Mouse (Mus musculus): ENCODE measurements at regions not wholly inside any gene's neighbourhood (a gene's known extent, or its start where the extent isn't known, plus 50 kb on each side); places are given as distances from the start of the nearest gene placed in this dataset.

GRCm38 (mm10) chr9:52371296-52371695 is 202.9 kb upstream of the Zc3h12c start:
- Histone ChIP-seq H3K27me3 (no peaks in the 10 kb centered on the region), H3K4me3 (no peak overlapping the region), H3K36me3 (no peaks in the 10 kb centered on the region), H3K4me1 (replicated peaks) (peaks cover 8% of the 10 kb centered on the region; the same call in 1 of the 2 replicates), H3K27ac (replicated peaks) (no peak overlapping the region), H3K4me2 (no peak overlapping the region), H3K9ac (no peak overlapping the region), H3K9me3 (no peaks in the 10 kb centered on the region)
- whole genome bisulfite sequencing = 94% methylated on average over 1 of the region's 1 CpGs
- ATAC-seq (ENCODE audit: low read depth) = no peak

DNA sequence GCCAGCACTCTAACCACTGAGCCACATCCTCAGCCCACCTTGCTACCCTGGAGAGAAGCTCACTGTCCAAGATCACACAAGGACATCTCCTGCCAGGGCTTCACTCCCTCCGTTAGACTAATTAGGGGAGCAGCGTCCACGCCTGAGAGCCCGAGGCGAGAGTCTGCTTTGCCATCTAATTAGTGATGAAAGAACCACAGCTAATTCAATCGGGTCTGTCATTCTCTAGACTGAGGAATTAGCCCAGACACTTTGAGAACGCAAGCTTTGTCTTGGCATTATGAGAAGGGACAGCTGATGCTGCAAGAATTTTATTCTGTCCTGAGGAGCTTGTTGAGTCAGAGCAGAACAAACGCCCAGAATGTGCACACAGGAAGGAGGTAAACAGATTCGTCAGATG is 200.5 kb upstream of the Zc3h12c start:
- peaks cover 13% of the 10 kb centered on the region; the same call in 1 of the 2 replicates for H3K4me1 ChIP-seq (replicated peaks)

GRCm38 (mm10) chr9:52368080-52368479 is 199.7 kb upstream of the Zc3h12c start:
- no peak for ATAC-seq (ENCODE audit: low read depth)
- Histone ChIP-seq H3K36me3 (no peaks in the 10 kb centered on the region), H3K27ac (replicated peaks) (no peak overlapping the region), H3K9me3 (no peaks in the 10 kb centered on the region), H3K9ac (no peak overlapping the region), H3K27me3 (no peaks in the 10 kb centered on the region), H3K4me3 (no peak overlapping the region), H3K4me1 (replicated peaks) (peaks cover 13% of the 10 kb centered on the region; the same call in 1 of the 2 replicates), H3K4me2 (no peak overlapping the region)
- 83% methylated on average over 3 of the region's 3 CpGs for WGBS

More for the DNA sequence above, 200.5 kb upstream of the Zc3h12c start:
- H3K36me3 ChIP-seq = no peaks in the 10 kb centered on the region
- no peaks in the 10 kb centered on the region for H3K27me3 ChIP-seq
- no peak overlapping the region for H3K4me2 ChIP-seq
- ATAC-seq (ENCODE audit: low read depth) = no peak
- 37% methylated on average over 9 of the region's 9 CpGs for WGBS
- H3K27ac ChIP-seq (replicated peaks) = no peak overlapping the region
- H3K9me3 ChIP-seq = no peaks in the 10 kb centered on the region
- no peak overlapping the region for H3K4me3 ChIP-seq
- no peak overlapping the region for H3K9ac ChIP-seq

DNA sequence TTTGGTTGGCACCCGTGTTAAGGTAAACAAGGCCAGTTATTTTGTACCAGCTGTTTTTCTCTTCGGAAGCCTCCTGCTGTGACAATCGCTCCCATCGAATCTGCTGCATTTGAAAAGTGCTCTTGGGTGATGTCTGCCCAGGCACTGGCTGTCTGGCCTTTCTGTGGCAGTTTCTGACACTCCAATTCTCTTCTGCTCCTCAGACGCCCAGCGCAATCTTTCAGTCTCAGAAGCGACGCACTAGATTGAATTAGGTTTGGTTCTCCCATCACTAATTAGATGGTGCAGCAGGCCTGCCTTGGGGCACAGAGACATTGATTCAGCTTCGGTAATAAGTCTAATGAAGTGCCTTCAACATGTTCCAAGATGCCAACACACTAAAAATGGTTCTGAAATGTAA is 197.7 kb upstream of the Zc3h12c start:
- no peak overlapping the region for H3K9ac ChIP-seq
- no peaks in the 10 kb centered on the region for H3K36me3 ChIP-seq
- H3K4me1 ChIP-seq (replicated peaks) = peaks cover 13% of the 10 kb centered on the region; the same call in 1 of the 2 replicates
- no peaks in the 10 kb centered on the region for H3K9me3 ChIP-seq
- WGBS = 45% methylated on average over 9 of the region's 9 CpGs
- no peak for ATAC-seq (ENCODE audit: low read depth)
- no peak overlapping the region for H3K27ac ChIP-seq (replicated peaks)
- no peak overlapping the region for H3K4me3 ChIP-seq
- H3K27me3 ChIP-seq = no peaks in the 10 kb centered on the region
- H3K4me2 ChIP-seq = no peak overlapping the region

GRCm38 (mm10) chr9:52361599-52361998 is 193.2 kb upstream of the Zc3h12c start:
- Histone ChIP-seq H3K27ac (replicated peaks) (no peak overlapping the region), H3K4me1 (replicated peaks) (peaks cover 14% of the 10 kb centered on the region)
- 74% methylated on average over 2 of the region's 2 CpGs for WGBS

DNA sequence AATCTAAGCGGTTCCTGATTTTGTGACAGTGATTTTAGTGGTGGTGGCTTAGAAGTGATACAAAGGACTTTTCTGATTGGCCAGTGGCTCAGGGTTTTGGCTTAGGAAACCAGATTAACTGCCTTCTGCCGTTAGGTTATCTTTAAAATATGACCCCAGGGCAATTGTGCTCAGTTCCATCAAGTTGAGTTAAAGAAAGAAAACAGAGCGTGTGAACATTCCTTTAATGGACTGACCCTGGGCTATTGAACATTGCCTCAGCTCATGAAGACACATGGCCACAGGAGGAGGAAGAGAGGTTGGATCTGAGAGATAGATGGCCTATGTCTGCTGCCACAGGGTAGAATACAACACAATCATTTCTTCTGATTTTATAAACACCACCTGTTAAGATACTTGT is 191.0 kb upstream of the Zc3h12c start:
- no peaks in the 10 kb centered on the region for H3K27me3 ChIP-seq
- H3K9ac ChIP-seq = no peak overlapping the region
- H3K9me3 ChIP-seq = no peaks in the 10 kb centered on the region
- ATAC-seq (ENCODE audit: low read depth) = no peak
- no peak overlapping the region for H3K27ac ChIP-seq (replicated peaks)
- H3K4me3 ChIP-seq = no peak overlapping the region
- peaks cover 8% of the 10 kb centered on the region for H3K4me1 ChIP-seq (replicated peaks)
- WGBS = 60% methylated on average over 3 of the region's 3 CpGs
- no peak overlapping the region for H3K4me2 ChIP-seq
- no peaks in the 10 kb centered on the region for H3K36me3 ChIP-seq

More at GRCm38 (mm10) chr9:52361599-52361998, 193.2 kb upstream of the Zc3h12c start:
- Histone ChIP-seq H3K9ac (no peak overlapping the region), H3K27me3 (no peaks in the 10 kb centered on the region), H3K36me3 (no peaks in the 10 kb centered on the region), H3K9me3 (no peaks in the 10 kb centered on the region), H3K4me3 (no peak overlapping the region), H3K4me2 (no peak overlapping the region)
- no peak for ATAC-seq (ENCODE audit: low read depth)

GRCm38 (mm10) chr9:52356549-52356948 is 188.2 kb upstream of the Zc3h12c start:
- 81% methylated on average over 3 of the region's 3 CpGs for WGBS
- Histone ChIP-seq H3K27ac (replicated peaks) (no peak overlapping the region), H3K9me3 (no peaks in the 10 kb centered on the region), H3K27me3 (no peaks in the 10 kb centered on the region), H3K4me1 (replicated peaks) (peaks cover 8% of the 10 kb centered on the region), H3K4me2 (no peak overlapping the region), H3K4me3 (no peak overlapping the region), H3K9ac (no peak overlapping the region), H3K36me3 (no peaks in the 10 kb centered on the region)
- no peak for ATAC-seq (ENCODE audit: low read depth)

GRCm38 (mm10) chr9:52355187-52355982 is 187.0 kb upstream of the Zc3h12c start:
- H3K9ac ChIP-seq = no peak overlapping the region
- no peak overlapping the region for H3K4me3 ChIP-seq
- 74% methylated on average over 10 of the region's 10 CpGs for WGBS
- H3K36me3 ChIP-seq = no peaks in the 10 kb centered on the region
- H3K27me3 ChIP-seq = no peaks in the 10 kb centered on the region
- H3K4me2 ChIP-seq = no peak overlapping the region
- no peaks in the 10 kb centered on the region for H3K9me3 ChIP-seq
- H3K27ac ChIP-seq (replicated peaks) = no peak overlapping the region
- ATAC-seq (ENCODE audit: low read depth) = no peak
- peaks cover 8% of the 10 kb centered on the region for H3K4me1 ChIP-seq (replicated peaks)

- 84% methylated on average over 7 of the region's 7 CpGs for WGBS
- no peak overlapping the region for H3K4me3 ChIP-seq
- ATAC-seq (ENCODE audit: low read depth) = no peak
- H3K27me3 ChIP-seq = no peaks in the 10 kb centered on the region
- no peak overlapping the region for H3K27ac ChIP-seq (replicated peaks)
- H3K9ac ChIP-seq = no peak overlapping the region
- H3K9me3 ChIP-seq = no peaks in the 10 kb centered on the region
- no peak overlapping the region for H3K4me2 ChIP-seq
- H3K36me3 ChIP-seq = no peaks in the 10 kb centered on the region
- H3K4me1 ChIP-seq (replicated peaks) = no peaks in the 10 kb centered on the region
Measured at GRCm38 (mm10) chr9:52348536-52349527, 180.5 kb upstream of the Zc3h12c start.

DNA sequence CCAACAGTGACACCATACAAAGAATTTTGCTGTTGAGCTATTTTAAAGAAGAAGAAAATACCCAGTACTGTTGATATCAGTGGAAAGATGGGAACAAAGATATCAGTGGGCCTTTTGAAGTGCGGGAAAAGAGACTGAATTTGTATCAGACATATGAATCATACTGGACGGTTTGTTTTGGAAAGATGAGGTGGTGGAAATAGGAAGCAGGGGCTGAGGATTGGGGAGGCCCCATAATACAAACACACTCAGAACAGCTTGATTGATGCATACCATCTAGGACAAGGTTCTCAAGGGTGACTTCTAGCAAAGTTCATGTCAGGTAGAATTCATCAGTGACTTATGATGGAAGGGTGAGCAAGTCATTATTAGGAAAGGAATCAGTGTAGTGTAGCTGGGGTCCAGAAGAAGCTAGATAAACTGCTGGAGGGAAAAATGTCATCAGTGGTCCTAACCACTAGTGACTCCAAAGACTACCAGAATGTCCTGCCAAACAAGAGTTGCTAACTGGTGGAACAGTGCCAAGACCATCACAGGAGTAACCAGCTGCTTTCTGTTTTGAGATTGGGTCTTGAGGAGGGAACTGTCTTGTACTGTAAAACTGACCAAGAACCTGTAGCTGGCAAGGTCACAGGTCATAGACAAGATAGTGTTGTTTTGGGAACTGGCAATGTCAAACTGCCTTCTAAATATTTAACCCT is 176.0 kb upstream of the Zc3h12c start:
- Histone ChIP-seq H3K4me1 (replicated peaks) (no peaks in the 10 kb centered on the region), H3K9me3 (no peaks in the 10 kb centered on the region), H3K9ac (no peak overlapping the region), H3K4me3 (no peak overlapping the region), H3K36me3 (no peaks in the 10 kb centered on the region), H3K27ac (replicated peaks) (no peak overlapping the region), H3K27me3 (no peaks in the 10 kb centered on the region), H3K4me2 (no peak overlapping the region)
- 84% methylated on average over 2 of the region's 2 CpGs for WGBS
- ATAC-seq (ENCODE audit: low read depth) = no peak

DNA sequence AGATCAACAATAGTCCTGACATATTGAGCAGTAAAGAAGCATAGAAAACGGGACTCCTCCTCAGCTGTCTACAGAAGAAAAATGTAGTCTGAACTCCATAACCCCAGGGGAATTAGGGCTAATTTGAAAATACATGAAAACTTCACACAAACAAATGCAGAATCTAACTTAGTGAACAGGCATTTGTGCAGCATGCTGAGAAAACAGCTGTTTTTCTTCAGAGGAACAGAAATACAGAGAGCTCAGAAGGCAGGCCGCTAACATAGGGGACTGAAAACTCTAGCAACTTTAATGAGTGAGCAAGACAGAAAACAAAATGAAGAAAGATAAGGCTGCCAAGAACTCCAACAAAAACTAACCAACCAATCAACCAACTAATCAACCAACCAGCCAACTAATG is 172.7 kb upstream of the Zc3h12c start:
- H3K9ac ChIP-seq = no peak overlapping the region
- no peak for ATAC-seq (ENCODE audit: low read depth)
- H3K36me3 ChIP-seq = no peaks in the 10 kb centered on the region
- H3K4me2 ChIP-seq = no peak overlapping the region
- no peaks in the 10 kb centered on the region for H3K9me3 ChIP-seq
- no peaks in the 10 kb centered on the region for H3K27me3 ChIP-seq
- H3K4me1 ChIP-seq (replicated peaks) = no peaks in the 10 kb centered on the region
- 73% methylated on average over 2 of the region's 2 CpGs for WGBS
- H3K27ac ChIP-seq (replicated peaks) = no peak overlapping the region
- no peak overlapping the region for H3K4me3 ChIP-seq
